Mouse (Mus musculus) urinary bladder, postnatal 10 days (tissue): ENCODE results near the gene Bag6.

Experiments used
- DNase-seq: peaks from one replicate; pipeline ENCODE4 v3.0.0; 2022; ENCODE audit warnings: low spot score

Bag6 gene

DNA sequence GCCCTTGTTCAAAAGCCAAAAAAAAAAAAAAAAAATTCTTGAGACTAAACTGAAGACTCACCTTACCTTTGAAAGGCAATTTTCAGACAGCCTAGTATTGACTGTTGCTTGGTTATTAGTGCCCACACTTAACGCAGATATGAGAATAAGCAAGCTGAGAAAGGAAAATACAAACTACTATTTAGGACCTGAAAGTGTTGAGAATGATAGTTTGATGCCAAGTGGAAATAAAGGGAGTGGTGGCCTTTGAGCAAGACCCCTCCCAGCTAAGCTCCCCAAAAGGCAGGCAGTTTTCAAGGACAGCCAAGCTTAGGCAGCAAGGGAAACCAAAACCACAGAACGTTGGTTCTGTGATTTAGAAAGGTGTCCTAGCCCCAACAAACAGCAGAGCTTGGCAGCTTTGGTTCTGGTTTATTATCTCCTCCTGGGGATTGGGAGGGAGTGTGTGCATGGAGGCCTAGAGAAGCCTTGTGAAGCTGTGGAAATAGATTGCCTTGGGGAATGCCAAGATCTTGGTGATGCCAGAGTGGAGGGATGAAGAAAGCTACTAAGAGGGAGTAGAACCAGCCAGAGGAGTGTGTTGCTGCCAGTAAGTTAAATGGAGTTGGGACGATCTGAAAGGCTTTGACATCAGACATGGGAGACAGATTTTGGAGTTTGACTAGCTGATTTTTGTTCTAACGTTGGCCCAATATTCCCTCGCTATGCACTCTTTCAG is 13.1 kb downstream of the Bag6 start:
- DNase-seq: no peak

- DNase-seq: no peak
Observed at GRCm38 (mm10) chr17:35152121-35152520, 17.1 kb downstream of the Bag6 start.

DNA sequence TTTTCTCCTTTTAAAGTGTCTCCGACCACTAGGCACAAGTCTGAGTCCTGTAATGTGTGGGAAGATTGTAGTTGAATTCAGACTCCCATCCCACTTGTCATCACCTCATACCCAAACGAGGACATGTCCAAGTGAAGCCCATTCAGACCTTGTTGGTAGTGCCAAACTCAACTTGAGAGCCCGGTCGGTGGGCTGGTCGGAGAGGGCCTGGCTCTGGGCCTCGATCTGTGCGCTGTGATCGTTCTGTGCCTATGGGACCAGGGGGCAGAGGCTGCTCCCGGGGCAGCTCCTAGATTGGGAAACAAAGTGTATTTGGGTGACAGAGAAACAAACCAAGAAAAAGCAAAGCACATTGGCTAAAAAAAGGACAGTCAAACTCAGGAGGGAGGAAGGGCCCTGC is 18.1 kb downstream of the Bag6 start:
- DNase-seq: no peak

DNA sequence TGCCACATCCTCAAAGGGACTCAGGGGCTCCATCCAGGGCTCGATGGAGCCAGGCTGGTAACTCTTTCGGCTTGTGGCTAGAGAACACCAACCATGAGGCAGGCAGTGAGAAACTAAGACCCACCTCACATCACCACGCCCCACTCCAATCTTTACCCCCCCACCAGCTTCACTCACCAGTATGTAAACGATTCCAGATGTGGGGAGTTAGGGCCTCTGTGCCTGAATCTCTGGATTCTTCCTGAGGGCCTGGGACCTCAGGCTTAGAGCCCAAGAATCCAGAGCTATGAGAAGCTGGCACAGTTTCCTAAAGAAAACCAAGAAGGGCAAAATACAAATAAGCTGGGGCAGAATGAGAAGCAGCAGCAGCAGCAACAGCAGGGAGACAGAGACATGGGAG is 19.0 kb downstream of the Bag6 start:
- no peak for DNase-seq

- no peak for DNase-seq
Observed at GRCm38 (mm10) chr17:35154616-35155015, 19.6 kb downstream of the Bag6 start.

- no peak for DNase-seq
Observed at GRCm38 (mm10) chr17:35155451-35155850, 20.5 kb downstream of the Bag6 start.

DNA sequence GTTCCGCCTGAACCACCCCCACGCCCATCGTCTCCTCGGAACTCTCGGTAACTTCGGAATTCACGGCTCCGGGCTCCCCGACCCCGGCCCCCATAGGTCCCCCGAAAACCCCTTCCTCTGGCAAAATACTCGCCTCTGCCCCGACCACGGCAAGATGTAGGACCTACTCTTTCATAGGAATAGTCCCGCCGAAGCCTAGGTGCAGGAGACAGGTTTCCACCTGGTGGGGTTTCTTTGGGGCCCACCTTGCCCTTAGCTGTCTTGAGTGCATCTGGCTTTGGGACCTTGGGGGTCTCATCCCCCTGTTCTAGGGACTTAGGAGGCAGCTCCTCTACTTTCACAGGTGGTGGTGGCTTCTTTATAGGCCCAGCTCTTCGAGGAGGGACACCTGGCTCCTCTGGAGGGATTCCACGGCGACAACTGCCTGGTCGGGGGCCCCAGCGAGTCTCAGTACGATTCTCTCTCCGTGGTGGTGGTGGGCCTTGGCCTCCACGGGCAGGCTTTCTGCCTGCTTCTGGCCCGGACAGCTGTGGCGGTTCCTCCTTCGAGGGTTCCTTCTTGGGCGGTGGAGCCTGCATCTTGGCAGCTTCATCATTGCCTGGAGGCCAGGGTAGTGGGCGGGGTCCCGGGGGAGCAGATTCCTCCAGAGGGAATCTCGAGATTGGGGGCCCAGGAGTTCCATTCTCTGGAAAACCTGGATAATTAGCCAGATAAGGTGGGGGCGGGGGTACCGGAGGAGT is 21.7 kb downstream of the Bag6 start:
- no peak for DNase-seq

DNA sequence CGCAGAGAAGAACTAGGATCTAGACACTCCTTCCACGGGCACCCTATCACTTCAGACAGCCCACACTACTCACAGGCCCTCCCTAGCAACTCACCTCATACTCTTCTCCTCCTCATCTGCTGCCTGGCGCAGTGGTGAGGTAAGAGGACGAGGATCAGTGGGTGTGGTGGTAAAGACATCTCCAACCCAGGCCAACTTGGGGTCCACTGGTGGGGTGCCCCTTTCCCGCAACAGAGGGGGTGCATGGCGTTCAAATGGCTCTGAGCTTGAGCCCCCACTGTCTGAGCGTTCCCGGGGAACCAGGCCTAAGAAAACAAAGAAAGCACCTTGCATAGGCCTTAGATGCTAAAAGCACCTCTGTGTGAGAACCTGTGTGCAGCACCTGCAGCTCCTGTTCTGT is 22.3 kb downstream of the Bag6 start:
- no peak for DNase-seq

DNA sequence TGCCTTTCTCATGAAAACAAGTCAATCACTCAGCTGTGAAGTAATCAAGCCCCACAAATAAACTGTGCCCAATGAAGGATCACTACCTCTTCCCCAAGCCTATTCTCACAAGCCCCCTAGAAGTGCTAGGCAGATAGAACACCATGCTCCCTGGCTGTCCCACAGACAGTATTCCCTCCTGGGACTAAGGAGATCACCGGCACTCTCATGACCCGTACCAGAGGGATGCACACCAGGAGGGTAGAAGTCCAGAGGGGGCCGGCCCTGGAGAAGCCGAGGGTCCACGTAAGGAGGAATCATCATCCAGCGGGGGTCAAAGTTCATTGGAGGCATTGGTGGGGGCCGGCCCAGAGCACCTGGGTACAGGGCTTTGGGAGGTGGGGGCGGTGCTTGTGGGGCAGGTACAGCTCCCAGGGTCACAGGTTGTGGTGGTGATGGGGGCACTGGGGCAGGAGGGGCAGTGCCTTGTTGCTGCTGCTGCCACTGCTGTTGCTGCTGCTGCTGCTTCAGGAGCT is 22.7 kb downstream of the Bag6 start:
- DNase-seq: no peak

DNA sequence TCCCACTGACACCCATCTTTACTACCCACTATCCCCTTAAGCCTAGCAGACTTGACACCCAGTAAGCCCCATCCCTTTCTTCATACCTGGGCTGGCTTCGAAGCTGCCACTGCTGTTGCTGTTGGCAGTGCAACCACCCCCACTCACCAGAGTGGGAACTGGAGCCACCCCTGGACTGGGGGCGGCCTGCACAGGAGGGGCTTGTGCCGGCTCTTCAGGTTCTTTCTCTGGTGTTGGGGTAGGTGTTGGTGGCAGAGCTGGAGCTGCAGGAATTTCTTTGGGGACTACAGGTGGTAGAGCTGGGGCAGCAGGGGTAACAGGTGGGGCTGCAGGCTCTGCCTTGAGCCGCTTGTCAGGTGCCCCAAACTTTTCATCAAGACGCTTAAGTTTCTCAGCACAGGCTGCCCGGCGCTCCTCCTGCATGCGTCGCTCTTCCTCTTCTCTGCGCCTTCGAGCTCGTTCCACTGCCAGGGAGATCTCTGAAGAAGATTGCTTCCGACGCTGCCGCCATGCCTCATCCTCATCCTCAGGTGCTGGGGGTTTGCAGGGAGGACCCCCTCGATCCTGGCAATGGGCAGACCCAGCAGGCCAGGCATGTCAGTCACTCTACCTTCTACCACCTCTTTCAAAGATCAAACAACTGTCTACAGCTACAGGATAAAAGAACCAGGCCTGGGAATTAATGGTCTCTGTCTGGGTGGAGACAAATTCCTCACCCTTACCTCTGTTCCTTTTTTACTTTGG is 24.0 kb downstream of the Bag6 start:
- DNase-seq: no peak

DNA sequence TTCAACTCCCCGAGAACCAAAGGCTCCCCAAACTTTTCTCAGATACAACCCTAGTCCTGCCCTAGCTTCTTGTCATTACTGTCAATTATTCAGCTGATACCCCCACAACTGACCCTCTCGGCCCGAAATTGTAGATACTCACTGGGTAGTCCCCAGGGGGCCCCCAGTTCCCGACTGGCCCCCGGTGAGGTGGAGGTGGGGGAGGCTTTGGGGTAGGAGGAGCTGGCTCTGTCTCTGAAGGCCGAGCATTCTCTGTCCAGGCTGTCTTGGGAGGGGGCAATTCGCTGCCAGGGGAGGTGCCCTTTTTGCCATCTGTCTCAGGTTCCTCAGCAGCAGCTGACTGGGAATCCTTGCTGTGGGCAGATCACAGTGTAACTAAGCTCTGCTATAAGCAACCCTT is 24.7 kb downstream of the Bag6 start:
- no peak for DNase-seq

DNA sequence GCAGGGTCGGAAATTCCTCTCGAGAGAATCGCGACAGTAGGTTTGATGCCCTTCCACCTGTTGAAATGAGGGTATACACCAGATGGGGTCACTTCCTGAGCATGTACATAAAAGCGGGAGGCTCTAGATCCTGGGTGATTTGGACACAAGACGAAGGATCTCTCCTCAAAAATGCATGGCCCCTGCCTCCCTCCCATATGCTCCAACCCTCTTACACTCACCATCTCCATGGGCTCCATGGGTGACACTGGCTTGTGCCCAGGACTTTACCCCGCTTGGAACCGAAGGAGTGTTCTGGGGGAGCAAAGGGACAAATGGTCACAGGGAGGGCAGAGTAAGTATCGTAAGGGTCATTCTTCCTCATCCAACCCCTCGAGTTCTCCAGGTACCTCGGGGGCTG is 26.4 kb downstream of the Bag6 start:
- no peak for DNase-seq

DNA sequence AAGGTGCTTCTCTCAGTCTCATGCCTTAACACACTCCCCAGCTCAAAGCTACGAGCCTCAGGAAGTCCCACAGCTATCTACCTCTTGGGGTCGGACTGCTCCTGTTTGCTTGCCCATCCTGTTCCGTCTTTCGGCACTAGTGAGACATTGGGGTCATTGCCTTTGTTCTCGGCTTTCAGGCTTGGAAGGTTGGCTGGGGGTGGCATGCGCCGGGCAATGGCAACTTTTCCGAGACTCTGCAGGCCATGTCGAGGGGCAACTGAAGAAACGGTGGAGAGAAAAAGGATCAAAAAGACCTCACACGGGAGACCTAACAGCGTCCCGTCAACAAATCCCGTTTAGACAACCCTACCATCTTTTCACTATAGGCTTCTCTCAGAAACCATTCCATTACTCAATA is 27.1 kb downstream of the Bag6 start:
- DNase-seq: no peak

DNA sequence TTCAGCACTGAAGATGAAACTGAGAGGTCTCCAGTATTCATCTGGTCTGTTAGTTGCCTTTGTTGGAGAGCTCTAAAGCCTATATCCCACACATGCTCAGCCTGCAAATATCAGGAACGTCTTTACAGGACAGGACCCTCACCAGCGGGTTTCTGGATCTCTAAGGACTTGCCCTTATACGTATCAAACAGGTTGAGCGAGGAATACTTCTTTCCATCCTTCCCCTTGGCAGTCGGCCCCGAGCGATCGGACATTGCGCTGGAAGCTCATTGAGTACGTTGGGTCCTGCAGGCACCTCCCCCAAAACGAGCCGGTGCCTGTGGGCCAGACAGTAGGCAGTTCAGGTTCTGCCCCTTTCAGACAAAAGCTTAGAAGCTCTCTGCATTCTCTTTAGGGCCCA is 27.8 kb downstream of the Bag6 start:
- no peak for DNase-seq

DNA sequence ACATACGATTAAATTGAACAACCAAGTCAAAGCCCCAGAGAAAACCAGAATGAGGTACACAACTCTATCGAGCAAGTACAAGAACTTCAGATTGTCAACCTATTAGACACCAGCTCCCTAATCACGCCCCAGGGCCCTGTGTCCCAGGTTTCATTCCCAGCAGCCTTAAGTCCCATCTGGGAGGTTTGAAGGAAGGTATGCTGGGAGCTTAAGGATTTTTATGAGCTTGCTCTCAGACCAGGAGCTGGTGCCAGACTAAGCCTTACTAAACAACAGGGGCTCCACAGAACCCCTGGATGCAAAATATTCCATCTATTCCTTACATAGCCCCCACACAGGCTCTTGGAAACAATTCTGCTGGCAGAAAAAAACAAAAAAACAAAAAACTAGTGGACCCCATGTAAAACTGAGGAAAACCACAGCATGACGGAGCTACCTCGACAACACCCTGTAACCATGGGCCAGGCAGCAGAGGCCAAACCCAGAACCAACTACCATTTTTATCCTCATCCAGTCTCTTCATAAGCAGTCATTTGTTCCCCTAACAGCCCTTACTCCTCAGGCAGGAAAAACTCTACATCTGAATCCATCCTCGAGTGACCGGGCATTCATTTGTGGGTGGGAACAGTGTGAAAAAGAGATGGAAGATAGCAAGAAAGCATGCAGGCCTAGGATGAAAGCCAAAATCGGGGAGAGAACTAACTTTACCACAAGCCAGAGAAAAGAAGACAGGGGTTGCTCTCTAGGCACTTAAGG is 28.5 kb downstream of the Bag6 start:
- no peak for DNase-seq

GRCm38 (mm10) chr17:35164218-35164567 is 29.2 kb downstream of the Bag6 start:
- no peak for DNase-seq

- peak; percentile 97 for DNase-seq
Observed at GRCm38 (mm10) chr17:35164568-35165450, 29.8 kb downstream of the Bag6 start, which contains the start of gene Prrc2a. TSS of gene Prrc2a (minus strand) at chr17:35164897.

DNA sequence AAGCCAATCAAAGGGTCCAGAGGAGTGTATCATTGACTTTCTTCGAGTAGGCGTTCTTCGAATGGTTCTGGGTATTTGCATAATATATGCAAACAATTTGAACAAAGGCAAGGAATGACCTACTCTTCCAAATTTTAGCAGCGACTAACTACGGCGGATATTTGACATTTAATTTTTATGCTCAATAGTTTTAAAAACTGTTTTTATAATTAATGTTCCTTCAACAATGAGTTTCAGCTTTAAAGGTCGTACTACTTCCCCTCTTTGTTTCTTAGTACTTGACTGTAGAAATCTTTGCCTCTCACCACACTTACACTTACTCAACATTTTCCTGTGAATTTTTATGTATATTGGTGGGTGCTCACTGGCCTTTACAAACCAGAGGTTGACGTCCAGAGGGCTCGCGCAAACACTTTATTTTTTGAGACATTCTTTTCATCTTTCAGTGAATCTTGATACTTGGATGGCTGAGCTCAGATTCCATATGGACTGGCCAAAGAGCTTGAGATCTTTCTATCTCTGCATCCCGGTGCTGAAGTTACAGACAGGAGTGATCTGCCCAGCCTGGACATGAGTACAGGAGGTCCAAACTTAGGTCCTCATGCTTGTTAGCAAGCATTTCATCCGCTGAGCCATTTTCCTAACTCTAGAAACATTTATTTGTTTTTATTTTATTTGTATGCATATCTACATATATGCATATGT is 30.6 kb downstream of the Bag6 start:
- no peak for DNase-seq

GRCm38 (mm10) chr17:35166352-35167035 is 31.5 kb downstream of the Bag6 start:
- DNase-seq: no peak

DNA sequence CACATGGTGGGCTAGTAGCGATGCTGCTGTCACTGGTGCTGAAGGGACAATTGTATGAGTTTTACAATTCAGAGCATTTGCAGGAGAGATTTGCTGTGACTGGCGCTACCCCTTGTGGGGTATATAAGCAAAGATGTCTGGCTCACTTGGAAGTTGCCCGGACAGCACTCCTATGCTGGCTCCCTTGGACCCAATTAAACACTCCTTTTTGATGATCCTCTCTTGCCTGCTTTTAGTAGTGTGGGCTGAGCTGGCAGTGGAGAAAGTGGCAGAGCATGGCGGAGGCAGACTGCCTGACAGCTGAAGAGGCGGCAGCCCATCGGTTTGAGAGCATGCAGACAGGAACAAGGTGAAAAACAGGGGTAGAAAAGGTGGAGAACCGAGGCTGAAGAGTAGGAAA is 32.8 kb downstream of the Bag6 start:
- no peak for DNase-seq
